Mouse (Mus musculus) CH12.LX (cell line): Measurements from ENCODE around the gene Tanc1. TPM values are rescaled to one million over a fixed set of nuclear protein-coding genes. Genes with fewer than 3 reads are reported as not detected.
A peak's percentile ranks its signal among the peaks of the same experiment; 100 is the strongest.

Source experiments
- DNase-seq: peaks from one replicate; pipeline ENCODE4 v3.0.0-alpha.2; 2013; ENCODE audit errors: extremely low read depth
- H3K27ac ChIP-seq: 2 replicates; pipeline ENCODE4 v1.5.1; 2012; ENCODE audit warnings: low read depth, mild to moderate bottlenecking, control low read depth, moderate library complexity; ENCODE audit not compliant: insufficient read depth
- H3K27me3 ChIP-seq: replicated peaks from 2 replicates; pipeline ENCODE3; 2012; ENCODE audit warnings: inconsistent platforms
- H3K36me3 ChIP-seq, 2 experiments: replicated peaks in 1 of 2; 2 replicates each; pipeline versions ENCODE3 to v1.6.1; 2012; ENCODE audit warnings: inconsistent platforms in 1 of 2, low read length in 1 of 2, mild to moderate bottlenecking in 1 of 2, mixed read lengths in 1 of 2, moderate library complexity in 1 of 2; ENCODE audit not compliant: control insufficient read depth in 1 of 2, insufficient read depth in 1 of 2
- H3K4me1 ChIP-seq, 2 experiments: 2 replicates each; pipeline ENCODE4 v1.6.1; 2012; ENCODE audit warnings: inconsistent platforms in 1 of 2, moderate library complexity in 1 of 2; ENCODE audit not compliant: insufficient read depth in 2 of 2, control insufficient read depth in 1 of 2
- H3K4me2 ChIP-seq: 2 replicates; pipeline ENCODE4 v1.6.1; 2012; ENCODE audit warnings: low read depth, mild to moderate bottlenecking, control low read depth; ENCODE audit not compliant: poor library complexity, insufficient read depth, severe bottlenecking
- H3K4me3 ChIP-seq, 3 experiments: fragments of 150-350 bp in 1 of 3; sonication (generic) in 1 of 3; replicated peaks in 1 of 3; 2 replicates each; pipeline versions ENCODE3 to v1.5.1; 2011 to 2012; ENCODE audit warnings: low read depth in 2 of 3, low read length in 2 of 3, mild to moderate bottlenecking in 2 of 3, moderate library complexity in 2 of 3, control low read depth in 1 of 3, improper control_type of control experiment in 1 of 3, inconsistent platforms in 1 of 3, mixed read lengths in 1 of 3; ENCODE audit not compliant: poor library complexity in 1 of 3
- H3K79me2 ChIP-seq: replicated peaks from 2 replicates; pipeline ENCODE4 v1.6.1; 2012; ENCODE audit warnings: mild to moderate bottlenecking, moderate library complexity; ENCODE audit not compliant: control insufficient read depth, poor library complexity, insufficient read depth, severe bottlenecking; ENCODE audit errors: extremely low read depth
- H3K9ac ChIP-seq: 2 replicates; pipeline ENCODE4 v1.6.1; 2012; ENCODE audit warnings: low read depth, mild to moderate bottlenecking, control low read depth, moderate library complexity; ENCODE audit not compliant: insufficient read depth
- H3K9me3 ChIP-seq: replicated peaks from 2 replicates; pipeline ENCODE3; 2012; ENCODE audit warnings: low read length, inconsistent platforms, mixed read lengths
- CTCF ChIP-seq, 2 experiments: IDR thresholded peaks in 1 of 2; conservative IDR thresholded peaks in 1 of 2; 2 replicates each; pipeline ENCODE4 v1.5.1; 2011 to 2012; ENCODE audit warnings: low read depth in 2 of 2, low read length in 2 of 2, improper control_type of control experiment in 1 of 2, inconsistent platforms in 1 of 2, mild to moderate bottlenecking in 1 of 2, moderate library complexity in 1 of 2
- ETS1 ChIP-seq: conservative IDR thresholded peaks from 2 replicates; pipeline ENCODE4 v1.6.1; 2012; ENCODE audit warnings: low read depth, mild to moderate bottlenecking, inconsistent platforms, low read length, improper control_type of control experiment, moderate library complexity
- GABPA ChIP-seq: IDR thresholded peaks from 2 replicates; pipeline ENCODE4 v1.6.1; 2012; ENCODE audit warnings: low read depth, low read length, improper control_type of control experiment, inconsistent platforms; ENCODE audit not compliant: insufficient replicate concordance
- IRF4 ChIP-seq: IDR thresholded peaks from 2 replicates; pipeline ENCODE4 v1.6.1; 2014; ENCODE audit warnings: low read depth, mild to moderate bottlenecking, inconsistent platforms, low read length, improper control_type of control experiment
- JUN ChIP-seq: IDR thresholded peaks from 2 replicates; pipeline ENCODE4 v1.6.1; 2011; ENCODE audit warnings: low read depth, mild to moderate bottlenecking, low read length, improper control_type of control experiment, moderate library complexity; ENCODE audit not compliant: insufficient read depth
- MYC ChIP-seq: IDR thresholded peaks from 2 replicates; pipeline ENCODE4 v1.6.1; 2011; ENCODE audit warnings: low read depth, mild to moderate bottlenecking, improper control_type of control experiment, low read length
- NELFE ChIP-seq: IDR thresholded peaks from 2 replicates; pipeline ENCODE4 v1.6.1; 2011; ENCODE audit warnings: low read depth, low read length, improper control_type of control experiment
- RAD21 ChIP-seq: IDR thresholded peaks from 2 replicates; pipeline ENCODE4 v1.6.1; 2011; ENCODE audit warnings: low read depth, mild to moderate bottlenecking, low read length, improper control_type of control experiment, moderate library complexity
- UBTF ChIP-seq: IDR thresholded peaks from 2 replicates; pipeline ENCODE4 v1.6.1; 2012; ENCODE audit warnings: low read depth, mild to moderate bottlenecking, inconsistent platforms, low read length, improper control_type of control experiment, moderate library complexity
- USF2 ChIP-seq: conservative IDR thresholded peaks from 2 replicates; pipeline ENCODE4 v1.6.1; 2011; ENCODE audit warnings: low read depth, low read length, improper control_type of control experiment
- ZMIZ1 ChIP-seq: IDR thresholded peaks from 2 replicates; pipeline ENCODE4 v1.6.1; 2012; ENCODE audit warnings: low read depth, mild to moderate bottlenecking, inconsistent platforms, low read length, improper control_type of control experiment
- dilution Hi-C: fragments of 300-500 bp; cut with MboI; formaldehyde crosslinking; loops from 2 replicates; pipeline ENCODE4 v1.14.3; 2020; ENCODE audit warnings: low sequenced_read_pairs; ENCODE audit not compliant: extremely low pct_unique_long_range_greater_than_20kb, extremely low pct_ligation_motif_present
- in situ Hi-C: fragments of 300-500 bp; cut with MboI; formaldehyde crosslinking; loops from 3 replicates; pipeline ENCODE4 v1.14.3; 2019; ENCODE audit warnings: low sequenced_read_pairs, low pct_ligation_motif_present, low pct_unique_long_range_greater_than_20kb, mixed read lengths
- polyA plus RNA-seq: library from polyadenylated mRNA; unstranded; fragments of >175 nt; gene quantifications from 2 replicates; pipeline ENCODE4 v1.2.1, GENCODE M21; 2012; ENCODE audit warnings: low read depth; ENCODE audit not compliant: insufficient read length
- total RNA-seq, 2 experiments: library from RNA; depleted of rRNA; stranded (reverse); fragments of 300-350 nt in 1 of 2; fragments of >200 nt in 1 of 2; gene quantifications; 2 replicates each; pipeline ENCODE4 v1.2.3; 2012 to 2014

The Tanc1 gene
- total and polyA plus RNA-seq, 3 experiments, result 0.08 to 0.21 (median 0.08) TPM

DNA sequence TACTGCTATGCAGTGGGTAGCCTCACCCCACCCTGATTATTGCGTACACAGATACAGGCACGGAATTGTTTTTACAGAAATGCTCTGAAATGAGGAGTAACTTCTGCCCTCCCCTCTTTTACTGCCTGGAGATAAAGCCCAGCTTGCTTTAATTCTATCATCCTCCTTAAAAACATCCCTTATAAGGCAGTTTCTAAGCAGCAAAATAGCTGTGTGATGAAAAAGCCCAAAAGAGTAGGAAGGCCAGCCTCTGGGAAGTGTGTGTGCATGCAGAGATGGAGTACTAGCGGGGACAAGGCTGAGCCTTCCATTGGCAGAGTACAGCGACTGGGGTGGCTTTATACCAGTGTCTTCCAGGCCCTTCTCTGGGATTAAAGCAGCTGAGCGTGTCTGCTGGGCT lies 140.9 kb downstream of the Tanc1 start:
- no peak overlapping the region for H3K9ac ChIP-seq
- no peak overlapping the region for H3K4me3 ChIP-seq
- no peak for TF ChIP-seq JUN
- TF ChIP-seq NELFE, result no peak
- TF ChIP-seq USF2, result no peak
- no peak for TF ChIP-seq UBTF
- H3K36me3 ChIP-seq, result no peaks in the 10 kb centered on the region
- H3K27me3 ChIP-seq, result no peaks in the 10 kb centered on the region
- no peak overlapping the region for H3K4me2 ChIP-seq
- dilution Hi-C loops, result no loop called here
- peaks cover 6% of the 10 kb centered on the region for H3K9me3 ChIP-seq
- no peak for DNase-seq
- no peak overlapping the region for H3K27ac ChIP-seq
- in situ Hi-C loops, result no loop called here
- peaks cover 0 to 8% of the 10 kb centered on the region in 2 experiments; a peak in 2 of 4 replicates for H3K4me1 ChIP-seq
- no peaks in the 10 kb centered on the region for H3K79me2 ChIP-seq

- H3K9ac ChIP-seq, result no peak overlapping the region
- no peak overlapping the region for H3K4me2 ChIP-seq
- peaks cover 6% of the 10 kb centered on the region for H3K9me3 ChIP-seq
- TF ChIP-seq ETS1, result no peak
- no peak for TF ChIP-seq IRF4
- no peak for TF ChIP-seq ZMIZ1
- no peak for TF ChIP-seq MYC
- no peak for TF ChIP-seq GABPA
- H3K79me2 ChIP-seq, result no peaks in the 10 kb centered on the region
- dilution Hi-C loops, result no loop called here
- DNase-seq, result no peak
- no peaks in the 10 kb centered on the region for H3K4me1 ChIP-seq
- no peak overlapping the region for H3K4me3 ChIP-seq
- in situ Hi-C loops, result no loop called here
- no peak overlapping the region for H3K27ac ChIP-seq
- H3K27me3 ChIP-seq, result no peaks in the 10 kb centered on the region
- no peaks in the 10 kb centered on the region for H3K36me3 ChIP-seq
Measured at GRCm38 (mm10) chr2:59756137-59756753, 144.4 kb downstream of the Tanc1 start.

DNA sequence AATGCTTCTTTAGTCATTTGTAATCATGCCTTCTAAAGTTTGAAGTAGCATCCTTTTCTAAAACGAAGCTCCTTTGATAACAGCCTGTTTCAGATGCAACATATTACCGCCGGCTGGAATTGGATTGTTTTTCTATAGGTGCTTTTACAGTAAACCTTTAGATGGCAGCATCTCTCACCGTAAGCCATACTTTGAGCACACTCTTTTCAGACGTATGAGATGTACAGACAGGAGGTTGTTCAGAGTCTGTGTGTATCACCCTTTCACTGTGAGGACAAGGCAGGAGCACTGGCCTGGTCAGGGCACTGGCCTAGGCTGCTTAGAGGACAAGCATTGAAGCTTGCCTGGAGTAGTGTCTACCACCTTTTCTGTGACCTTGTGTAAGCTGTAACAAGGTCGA lies 145.2 kb downstream of the Tanc1 start:
- Histone ChIP-seq H3K4me3 (no peak overlapping the region), H3K4me2 (no peak overlapping the region), H3K27me3 (no peaks in the 10 kb centered on the region), H3K27ac (no peak overlapping the region), H3K36me3 (no peaks in the 10 kb centered on the region), H3K9me3 (peaks cover 3% of the 10 kb centered on the region), H3K79me2 (no peaks in the 10 kb centered on the region), H3K9ac (no peak overlapping the region), H3K4me1 (no peaks in the 10 kb centered on the region)
- in situ Hi-C loops, result no loop called here
- no peak for DNase-seq
- peak in 1 of 2 experiments; percentile 43; a peak in 2 of 4 replicates for TF ChIP-seq CTCF (conservative IDR thresholded peaks at IDR 0.05 in 1 of 2, IDR thresholded peaks at IDR 0.05 in 1 of 2; ENCODE audit: low read depth in 2 of 2, low read length in 2 of 2)
- TF ChIP-seq GABPA, result no peak
- peak; percentile 42 for TF ChIP-seq RAD21
- dilution Hi-C loops, result no loop called here
